Mouse (Mus musculus) ES-E14 (cell line): ENCODE data around the gene Sstr5.

ENCODE experiments used
- CHD2 ChIP-seq: IDR thresholded peaks from 2 replicates; pipeline ENCODE4 v1.6.1; 2014; ENCODE audit warnings: mild to moderate bottlenecking, low read depth, low read length, inconsistent platforms
- MAFK ChIP-seq: IDR thresholded peaks from 2 replicates; pipeline ENCODE4 v1.6.1; 2014; ENCODE audit warnings: mild to moderate bottlenecking, low read depth, low read length, inconsistent platforms; ENCODE audit not compliant: insufficient read depth
- ZC3H11A ChIP-seq: IDR thresholded peaks from 2 replicates; pipeline ENCODE4 v1.6.1; 2012; ENCODE audit warnings: low read depth, mild to moderate bottlenecking, inconsistent platforms, low read length, borderline replicate concordance
- ZNF384 ChIP-seq: IDR thresholded peaks from 2 replicates; pipeline ENCODE4 v1.6.1; 2012; ENCODE audit warnings: low read depth, low read length, inconsistent platforms

DNA sequence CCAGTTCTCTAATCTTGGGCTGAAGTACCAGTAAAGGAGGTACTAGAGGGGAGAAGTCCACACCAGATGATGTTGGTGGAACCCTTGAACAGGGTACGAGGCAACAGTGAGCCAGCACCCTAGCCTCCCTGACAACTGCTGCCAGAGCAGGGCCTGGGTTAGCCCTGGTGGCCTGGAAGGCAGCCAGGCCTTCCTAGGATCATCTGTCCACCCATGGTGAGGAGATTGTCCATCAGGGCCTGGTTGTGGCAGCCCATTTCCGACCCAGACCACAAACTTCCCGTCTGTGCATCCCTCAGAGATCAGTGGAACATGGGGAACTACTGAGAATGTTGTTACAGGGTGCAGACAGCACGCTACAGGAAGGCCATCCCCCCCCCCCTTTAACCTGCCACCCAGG is 5.5 kb upstream of the Sstr5 start:
- TF ChIP-seq MAFK (no peak), ZNF384 (no peak), ZC3H11A (no peak), CHD2 (no peak)
